Mouse (Mus musculus): ENCODE data around the gene Ubac1.

Ubac1 gene

DNA sequence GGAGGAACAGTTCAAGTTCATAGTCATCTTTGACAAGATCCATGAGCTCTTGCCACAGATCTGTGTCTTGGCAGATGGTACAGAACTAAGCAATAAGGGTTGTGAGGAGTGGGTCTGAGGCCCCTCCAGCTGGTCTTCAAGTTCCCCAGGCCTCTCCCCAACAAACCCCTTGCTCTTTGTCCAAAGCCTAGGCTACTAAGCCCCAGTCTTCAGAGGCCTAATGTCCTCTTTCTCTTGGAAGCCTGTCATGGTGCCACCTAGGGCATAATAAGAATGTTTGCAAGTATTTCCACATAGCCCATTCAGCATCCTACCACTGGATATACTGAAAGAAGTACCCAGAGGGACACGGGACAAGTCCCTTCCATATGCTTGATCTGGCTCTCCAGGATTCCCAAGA, 1.1 kb upstream of the Ubac1 start:
- DNase-seq, result no peak

GRCm38 (mm10) chr2:26022258-26022565, 665 bp upstream of the Ubac1 start:
- DNase-seq, result no peak

DNA sequence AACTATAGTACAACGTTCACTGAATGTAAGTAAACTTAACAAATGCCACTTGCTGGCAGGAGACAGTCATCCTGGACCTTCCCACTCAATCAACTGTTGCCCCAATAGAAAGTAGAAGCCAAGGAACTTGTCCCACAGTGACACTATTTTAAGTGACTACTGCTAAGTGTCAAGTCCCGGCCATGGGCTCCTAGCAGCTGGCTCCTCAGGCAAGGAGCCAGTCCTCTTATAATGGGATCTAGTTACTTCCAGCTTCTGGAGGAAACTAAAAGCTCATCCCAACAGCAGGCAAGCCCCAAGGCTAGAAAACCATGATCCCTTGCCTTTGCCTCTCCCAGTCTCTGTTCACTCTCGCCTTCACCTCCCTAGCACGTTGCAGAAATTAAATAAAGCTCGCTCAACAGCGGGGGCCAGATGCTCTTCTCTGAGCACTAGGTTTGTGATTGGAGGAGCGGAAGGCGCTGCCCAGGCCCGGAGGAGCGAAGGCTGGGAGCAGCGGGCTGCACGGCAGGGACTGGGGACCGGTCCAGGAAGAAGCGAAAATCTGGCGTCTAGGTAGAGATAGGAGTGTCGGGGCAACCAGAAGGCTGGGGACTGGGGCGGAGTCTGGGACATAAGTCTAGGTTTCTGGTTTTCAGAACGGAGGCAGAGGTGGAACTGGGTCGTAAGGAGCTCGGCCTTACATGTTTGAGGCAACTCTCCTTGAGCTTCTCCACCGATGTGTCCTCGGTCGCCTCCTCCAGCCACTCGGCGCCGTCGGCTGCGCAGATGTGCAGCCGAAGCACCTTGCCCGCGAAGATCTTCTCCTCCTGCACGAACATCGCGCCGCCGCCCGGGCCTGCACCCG, 610 bp downstream of the Ubac1 start:
- no peak for DNase-seq

GRCm38 (mm10) chr2:26019923-26020322, 1.6 kb downstream of the Ubac1 start:
- no peak for DNase-seq

GRCm38 (mm10) chr2:26017326-26017725, 4.2 kb downstream of the Ubac1 start:
- no peak for DNase-seq

GRCm38 (mm10) chr2:26013674-26014073, 7.9 kb downstream of the Ubac1 start:
- no peak for DNase-seq

DNA sequence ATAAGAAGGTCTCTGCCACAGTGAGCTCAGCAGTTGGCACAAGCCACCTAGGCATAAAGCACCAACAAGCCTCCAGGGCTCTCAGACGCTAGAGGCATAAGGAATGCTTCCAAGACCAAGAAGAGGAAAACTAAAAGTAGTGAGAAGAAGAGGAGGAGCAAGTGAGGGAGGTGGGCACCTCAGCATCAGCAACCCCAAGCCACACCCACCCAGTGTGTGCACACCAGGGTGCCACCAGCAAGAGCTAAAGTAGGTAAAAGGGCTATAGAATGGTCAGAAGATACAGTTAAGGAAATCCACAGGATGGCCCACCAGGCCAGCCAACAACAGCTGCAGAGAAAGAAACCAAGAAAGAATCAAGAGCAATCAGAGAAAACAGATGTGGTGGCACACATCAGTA, 10.1 kb downstream of the Ubac1 start:
- DNase-seq, result no peak

DNA sequence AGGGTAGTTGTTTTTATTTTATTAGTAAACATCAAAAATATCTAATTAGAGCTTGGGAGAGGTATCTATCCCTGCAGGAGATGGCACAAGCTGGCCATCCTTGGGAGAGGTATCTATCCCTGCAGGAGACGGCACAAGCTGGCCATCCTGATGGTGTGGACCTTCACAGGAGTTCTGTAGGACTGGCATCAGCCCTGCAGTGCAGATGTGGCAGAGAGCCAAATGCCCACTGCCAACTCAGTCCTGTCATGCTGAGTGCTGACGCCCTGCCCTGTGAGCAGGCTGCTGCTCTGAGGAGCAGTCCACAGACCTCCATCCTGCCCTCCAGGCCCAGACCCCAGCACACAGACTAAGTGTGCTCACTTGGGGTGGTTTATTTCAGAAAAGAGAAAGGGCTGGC, 19.5 kb downstream of the Ubac1 start:
- no peak for DNase-seq

GRCm38 (mm10) chr2:26001136-26001535, 20.4 kb downstream of the Ubac1 start:
- no peak for DNase-seq

- no peak for DNase-seq
Measured at GRCm38 (mm10) chr2:25997716-25998115, 23.8 kb downstream of the Ubac1 start.

DNA sequence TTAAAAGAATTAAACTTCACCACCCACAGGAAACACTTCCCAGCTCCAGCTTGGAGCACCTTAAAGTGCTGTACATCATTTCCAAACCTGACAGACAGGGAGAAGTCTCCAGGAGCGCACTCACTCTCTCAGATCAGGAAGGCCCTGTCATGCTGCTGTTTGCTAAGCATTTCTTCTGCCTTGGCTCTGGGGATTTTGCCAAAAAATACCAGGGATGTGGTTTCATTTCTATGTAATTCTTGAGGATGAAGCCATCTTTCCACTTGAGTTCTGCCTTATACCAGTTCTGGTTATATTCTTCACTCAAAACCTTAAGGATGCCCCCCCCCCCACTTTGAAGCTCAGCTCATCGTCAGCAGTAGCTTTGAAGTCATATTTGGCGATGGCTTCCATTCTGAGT, 26.8 kb downstream of the Ubac1 start:
- DNase-seq, result no peak

GRCm38 (mm10) chr2:25992285-25992684, 29.3 kb downstream of the Ubac1 start:
- DNase-seq, result no peak

DNA sequence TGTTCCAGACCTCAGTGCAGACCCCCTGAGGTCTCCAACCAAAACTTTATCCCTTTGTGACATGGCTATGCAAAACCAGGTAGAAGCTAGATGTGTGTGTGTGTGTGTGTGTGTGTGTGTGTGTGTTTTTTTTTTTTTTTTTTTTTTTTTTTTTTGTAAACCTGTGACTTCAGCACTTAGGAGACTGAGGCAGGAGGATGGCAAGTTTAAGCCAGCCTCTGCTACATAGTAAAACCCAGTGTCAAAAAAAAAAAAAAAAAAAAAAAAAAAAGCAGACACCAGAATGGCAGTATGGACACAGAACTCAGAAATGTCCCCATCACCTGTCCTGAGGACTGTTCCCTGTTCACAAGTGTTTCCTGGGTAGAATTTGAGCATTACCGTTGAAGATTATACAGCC, 31.9 kb downstream of the Ubac1 start:
- no peak for DNase-seq

GRCm38 (mm10) chr2:25987817-25988216, 33.7 kb downstream of the Ubac1 start:
- no peak for DNase-seq

DNA sequence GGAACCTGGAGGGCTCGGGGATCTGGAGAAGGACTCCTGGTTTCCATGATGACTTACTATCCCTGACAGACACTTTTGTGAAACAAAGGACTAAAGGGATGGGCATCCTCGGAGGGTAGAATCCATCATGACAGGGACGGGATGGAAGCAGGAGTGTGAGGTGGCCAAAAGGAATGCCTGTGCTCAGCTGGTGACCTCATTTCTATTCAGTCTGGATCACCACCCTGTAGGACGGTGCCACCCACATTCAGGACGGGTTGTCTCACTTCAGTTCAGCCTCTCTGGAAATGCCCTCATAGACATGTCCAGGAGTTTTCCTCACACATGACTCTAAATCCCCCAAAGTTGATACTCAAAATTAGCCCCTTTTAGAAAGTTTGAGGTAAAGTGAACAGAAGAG, 34.9 kb downstream of the Ubac1 start:
- no peak for DNase-seq

- DNase-seq, result peak; percentile 100
Measured at GRCm38 (mm10) chr2:25983159-25983907, 38.2 kb downstream of the Ubac1 start, which contains the start of gene Camsap1. TSS of gene Camsap1 (minus strand) at chr2:25983282.

GRCm38 (mm10) chr2:25982426-25983091, 39.0 kb downstream of the Ubac1 start:
- DNase-seq, result no peak

DNA sequence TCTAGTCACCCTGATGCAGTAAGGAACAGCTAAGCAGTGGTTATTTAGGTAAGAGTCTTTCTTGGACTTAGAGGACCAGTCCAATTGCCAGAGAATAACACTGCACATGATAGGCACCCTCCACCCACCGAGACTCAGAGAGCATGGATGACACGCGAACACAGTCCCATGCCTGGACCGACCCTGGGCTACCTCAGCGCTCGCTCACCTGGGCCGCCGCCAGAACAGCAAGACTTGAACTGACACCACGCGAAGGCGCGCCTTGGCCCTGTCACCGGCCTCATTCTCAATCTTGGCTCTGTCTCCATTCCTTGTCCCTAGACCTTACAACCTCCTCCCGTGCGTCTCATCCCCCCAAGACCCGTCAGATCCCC, 39.5 kb downstream of the Ubac1 start:
- peak; percentile 14 to 19 for DNase-seq

DNA sequence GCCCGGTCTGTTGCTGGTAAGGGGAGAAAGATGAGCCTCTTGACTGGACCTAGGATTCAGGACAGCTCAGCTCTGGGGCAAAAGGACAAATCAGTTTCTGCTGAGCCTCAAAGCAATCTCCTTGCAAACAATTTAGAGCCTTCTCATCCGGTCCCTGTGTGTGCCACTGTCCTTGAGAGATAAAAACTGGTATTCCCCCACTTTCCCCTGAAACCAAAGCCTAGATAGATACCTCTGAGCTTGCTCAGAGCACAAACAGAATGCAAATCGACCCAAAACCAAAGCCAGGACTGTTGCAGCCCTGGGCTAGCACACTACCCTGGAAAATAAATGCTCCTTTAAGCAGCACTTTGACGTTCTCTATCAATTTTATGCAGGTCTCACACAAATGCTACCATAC, 42.5 kb downstream of the Ubac1 start:
- DNase-seq, result no peak

DNA sequence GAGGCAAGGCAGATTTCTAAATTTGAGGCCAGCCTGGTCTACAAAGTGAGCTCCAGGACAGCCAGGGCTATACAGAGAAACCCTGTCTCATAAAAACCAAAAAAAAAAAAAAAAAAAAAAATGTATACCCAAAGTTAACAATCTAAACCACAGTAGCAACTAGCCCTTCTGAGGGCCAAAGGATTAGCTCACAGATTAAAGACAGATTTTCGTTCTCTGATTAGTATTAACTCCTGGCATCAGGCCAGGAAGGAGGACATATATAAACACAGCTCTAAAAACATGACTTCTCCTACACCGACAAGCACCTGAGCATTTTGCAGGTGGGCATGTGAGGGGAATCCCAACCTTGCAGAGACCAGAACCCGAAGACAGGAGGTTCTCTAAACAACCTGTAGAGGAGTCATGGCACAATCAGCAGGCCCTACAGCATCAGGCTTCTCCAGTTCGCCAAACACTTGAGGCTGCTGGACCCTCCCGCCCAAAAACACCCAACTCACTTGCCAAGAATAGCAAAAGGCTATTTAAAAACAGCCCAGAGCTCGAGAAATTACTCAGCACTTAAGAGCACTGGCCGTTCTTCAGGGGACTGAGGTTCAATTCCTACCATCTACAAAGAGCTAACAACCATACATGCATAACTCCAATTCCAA, 43.8 kb downstream of the Ubac1 start:
- DNase-seq, result no peak

DNA sequence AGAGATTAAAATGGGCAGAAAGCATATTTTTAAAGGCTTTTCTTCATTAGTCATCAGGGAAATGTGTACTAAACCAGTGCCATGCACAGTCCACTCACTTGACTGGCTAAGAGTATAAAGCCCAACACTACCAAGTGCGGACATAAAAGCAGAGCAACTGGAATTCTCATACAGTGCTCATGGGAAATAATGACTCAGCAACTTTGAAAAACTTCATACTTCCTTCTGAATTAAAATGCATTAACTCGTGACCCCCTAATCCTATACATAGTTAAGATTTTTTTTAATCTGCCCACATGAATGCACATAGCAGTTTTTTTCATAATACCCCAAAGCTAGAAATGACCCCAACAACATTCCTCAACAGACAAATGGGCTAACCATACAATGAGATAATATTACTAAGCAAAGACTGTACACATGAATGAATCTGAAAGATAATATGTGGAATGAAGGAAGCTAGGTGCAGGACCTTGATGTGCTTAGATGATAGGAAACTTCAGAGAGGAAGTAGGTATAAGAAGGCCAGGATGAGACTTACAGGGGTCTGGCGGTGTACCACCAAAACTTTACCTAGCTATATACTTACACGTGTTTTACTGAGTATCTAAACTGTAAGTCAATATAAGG, 46.3 kb downstream of the Ubac1 start:
- no peak for DNase-seq

DNA sequence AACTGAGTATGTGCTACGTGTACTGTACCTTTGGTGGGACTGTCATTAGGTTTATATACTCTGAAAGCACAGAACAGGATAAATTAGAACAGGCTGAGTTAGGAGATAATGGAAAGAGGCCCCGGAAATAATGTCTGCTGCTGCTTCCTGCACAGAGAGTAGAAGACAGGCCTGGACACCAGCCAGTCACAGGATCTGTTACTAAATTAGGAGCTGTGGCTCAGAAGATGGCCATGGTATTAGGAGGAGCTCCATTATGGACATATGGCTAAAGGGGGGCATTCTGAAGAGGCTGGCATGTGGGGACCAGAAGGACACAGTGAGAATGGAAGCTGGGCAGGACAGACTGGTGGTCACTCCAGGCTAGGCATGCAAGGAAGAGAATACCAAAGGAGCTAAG, 51.1 kb downstream of the Ubac1 start:
- DNase-seq, result no peak

GRCm38 (mm10) chr2:25969319-25969718, 52.2 kb downstream of the Ubac1 start:
- DNase-seq, result no peak
